Mouse (Mus musculus) bone marrow macrophage, adult 2 months (primary cell): ENCODE measurements around the gene Slc3a1. TPM values are rescaled to one million over a fixed set of nuclear protein-coding genes. Genes with fewer than 3 reads are reported as not detected.

Source experiments
- H3K27ac ChIP-seq: 2 replicates; pipeline ENCODE4 v1.5.1; 2012; ENCODE audit warnings: low read depth, low read length; ENCODE audit not compliant: insufficient read depth
- H3K4me1 ChIP-seq: 2 replicates; pipeline ENCODE4 v1.6.1; 2012; ENCODE audit warnings: low read length; ENCODE audit not compliant: control insufficient read depth, insufficient read depth
- H3K4me3 ChIP-seq: 2 replicates; pipeline ENCODE4 v1.5.1; 2012; ENCODE audit warnings: mild to moderate bottlenecking, low read length, moderate library complexity; ENCODE audit not compliant: insufficient read depth
- CTCF ChIP-seq: IDR thresholded peaks from 2 replicates; pipeline ENCODE4 v1.5.1; 2012; ENCODE audit warnings: low read depth, mild to moderate bottlenecking, low read length, moderate library complexity
- POLR2A ChIP-seq: IDR thresholded peaks from 2 replicates; pipeline ENCODE4 v1.6.1; 2012; ENCODE audit warnings: mild to moderate bottlenecking, low read depth, low read length, borderline replicate concordance
- polyA plus RNA-seq: library from polyadenylated mRNA; stranded (reverse); fragments of >200 nt; gene quantifications from 2 replicates; pipeline ENCODE4 v1.2.4, GENCODE M21; 2012; ENCODE audit not compliant: missing spikeins, insufficient read depth, insufficient read length

Gene Slc3a1
- polyA plus RNA-seq, 1 experiment = 0.32 TPM

GRCm38 (mm10) chr17:85101751-85102150, 73.6 kb downstream of the Slc3a1 start:
- Histone ChIP-seq H3K27ac (no peak overlapping the region), H3K4me1 (no peaks in the 10 kb centered on the region), H3K4me3 (no peak overlapping the region)
- TF ChIP-seq CTCF (no peak), POLR2A (no peak)

GRCm38 (mm10) chr17:85103310-85103709, 75.1 kb downstream of the Slc3a1 start:
- Histone ChIP-seq H3K4me1 (no peaks in the 10 kb centered on the region), H3K4me3 (no peak overlapping the region), H3K27ac (no peak overlapping the region)
- TF ChIP-seq POLR2A (no peak), CTCF (no peak)

GRCm38 (mm10) chr17:85110640-85111039, 82.5 kb downstream of the Slc3a1 start:
- TF ChIP-seq POLR2A = no peak
- no peak for TF ChIP-seq CTCF
- Histone ChIP-seq H3K4me1 (no peaks in the 10 kb centered on the region), H3K4me3 (no peak overlapping the region)

GRCm38 (mm10) chr17:85113441-85113840, 85.3 kb downstream of the Slc3a1 start:
- Histone ChIP-seq H3K4me3 (no peak overlapping the region), H3K4me1 (no peaks in the 10 kb centered on the region), H3K27ac (no peak overlapping the region)
- TF ChIP-seq CTCF (no peak), POLR2A (no peak)

More at GRCm38 (mm10) chr17:85110640-85111039, 82.5 kb downstream of the Slc3a1 start:
- H3K27ac ChIP-seq = no peak overlapping the region

Other genes starting within 250 kb of the Slc3a1 start
- 17.1 and 20.9 TPM in 2 replicates for gene Lrpprc, start 237.6 kb upstream of the Slc3a1 start, polyA plus RNA-seq
- gene Ppm1b, start 71.6 kb upstream of the Slc3a1 start, polyA plus RNA-seq = 38.7 and 40.2 TPM in 2 replicates
- gene Prepl, start 61.9 kb downstream of the Slc3a1 start, polyA plus RNA-seq = 16.3 and 16.7 TPM in 2 replicates
- gene Camkmt, start 62.2 kb downstream of the Slc3a1 start, polyA plus RNA-seq = 10.8 and 11.8 TPM in 2 replicates